Mouse (Mus musculus) layer of hippocampus, postnatal 10 days (tissue): ENCODE measurements around the gene Hist1h3b. TPM values are rescaled to one million over a fixed set of nuclear protein-coding genes. Genes with fewer than 3 reads are reported as not detected.
"Not testable (repeated sequence)": the region's sequence is repeated elsewhere in the genome, so short reads cannot be mapped to it uniquely, and the experiment has no call there.

Experiments
- DNase-seq, 2 experiments: peaks; one replicate each; pipeline ENCODE4 v3.0.0; 2021; ENCODE audit warnings: low spot score in 2 of 2
- long read RNA-seq: library from polyadenylated mRNA; stranded (forward); transcript quantifications from one replicate; pipeline ENCODE4 v2.0.0, GENCODE M21; 2023
- total RNA-seq, 2 experiments: library from RNA; stranded (reverse); gene quantifications; 2 replicates each; pipeline ENCODE4 v1.2.3; 2021

Gene Hist1h3b
- 10 to 100 TPM; 67.7 to 73.1 TPM for total RNA-seq
- long read RNA-seq = 0 reads

DNA sequence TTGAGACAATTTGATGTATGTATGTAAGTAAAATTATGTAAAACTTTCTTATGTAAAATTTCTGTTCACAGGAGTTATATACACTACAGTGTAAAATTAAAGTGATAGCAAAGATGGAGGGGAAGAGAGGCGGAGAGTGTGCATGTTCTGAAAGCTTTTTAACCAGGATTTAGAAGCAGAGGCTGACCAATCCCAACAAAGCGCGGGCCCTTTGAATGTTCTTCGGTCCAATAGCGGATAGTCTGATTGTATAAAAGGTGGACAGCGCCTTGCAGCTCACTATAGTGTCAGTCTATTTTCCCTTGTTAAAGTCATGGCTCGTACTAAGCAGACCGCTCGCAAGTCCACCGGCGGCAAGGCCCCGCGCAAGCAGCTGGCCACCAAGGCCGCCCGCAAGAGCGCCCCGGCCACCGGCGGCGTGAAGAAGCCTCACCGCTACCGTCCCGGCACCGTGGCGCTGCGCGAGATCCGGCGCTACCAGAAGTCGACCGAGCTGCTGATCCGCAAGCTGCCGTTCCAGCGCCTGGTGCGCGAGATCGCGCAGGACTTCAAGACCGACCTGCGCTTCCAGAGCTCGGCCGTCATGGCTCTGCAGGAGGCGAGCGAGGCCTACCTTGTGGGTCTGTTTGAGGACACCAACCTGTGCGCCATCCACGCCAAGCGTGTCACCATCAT is at the start of gene Hist1h3b:
Hist1h3b (plus strand) TSS at position 201 of the 675 bp plus-strand sequence.
- DNase-seq = peak; percentile 92

DNA sequence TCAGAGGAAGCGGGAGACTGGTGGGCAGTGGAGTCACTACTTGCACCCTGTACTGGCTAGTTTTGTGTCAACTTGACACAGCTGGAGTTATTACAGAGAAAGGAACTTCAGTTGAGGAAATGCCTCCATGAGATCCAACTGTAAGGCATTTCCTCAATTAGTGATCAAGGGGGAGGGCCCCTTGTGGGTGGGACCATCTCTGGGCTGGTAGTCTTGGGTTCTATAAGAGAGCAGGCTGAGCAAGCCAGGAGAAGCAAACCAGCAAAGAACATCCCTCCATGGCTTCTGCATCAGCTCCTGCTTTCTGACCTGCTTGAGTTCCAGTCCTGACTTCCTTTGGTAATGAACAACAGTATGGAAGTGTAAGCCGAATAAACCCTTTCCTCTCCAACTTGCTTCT is 49.3 kb upstream of the Hist1h3b start:
- DNase-seq = not testable (repeated sequence)

DNA sequence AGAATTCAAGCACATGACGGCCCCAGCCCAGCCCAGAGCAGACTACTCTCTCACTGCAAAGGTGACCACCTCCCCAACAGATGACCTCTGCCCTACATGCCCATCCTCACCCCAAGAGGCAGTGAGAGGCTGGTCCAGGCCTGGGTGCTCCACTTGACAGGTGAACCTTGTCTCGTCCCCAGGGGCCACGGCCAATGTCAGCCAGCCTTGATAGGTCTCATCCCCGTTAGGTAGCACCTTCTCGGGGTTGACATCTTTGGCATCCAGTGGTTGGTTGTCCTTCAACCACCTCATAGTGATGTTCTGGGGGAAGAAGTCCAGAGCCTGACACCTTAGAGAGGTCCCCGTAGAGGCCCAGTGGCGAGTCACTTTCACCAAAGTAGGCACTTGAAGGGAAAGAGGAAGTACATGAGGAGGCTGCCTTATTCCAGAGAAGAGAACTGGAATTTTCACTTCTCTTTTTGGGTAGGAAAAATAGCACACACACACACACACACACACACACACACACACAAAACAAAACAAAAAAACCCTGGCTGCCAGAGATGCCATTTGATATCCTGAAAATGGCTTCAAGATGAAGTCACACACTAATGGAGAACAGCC is 46.2 kb upstream of the Hist1h3b start:
- peak in 1 of 2 experiments; percentile 8 for DNase-seq

DNA sequence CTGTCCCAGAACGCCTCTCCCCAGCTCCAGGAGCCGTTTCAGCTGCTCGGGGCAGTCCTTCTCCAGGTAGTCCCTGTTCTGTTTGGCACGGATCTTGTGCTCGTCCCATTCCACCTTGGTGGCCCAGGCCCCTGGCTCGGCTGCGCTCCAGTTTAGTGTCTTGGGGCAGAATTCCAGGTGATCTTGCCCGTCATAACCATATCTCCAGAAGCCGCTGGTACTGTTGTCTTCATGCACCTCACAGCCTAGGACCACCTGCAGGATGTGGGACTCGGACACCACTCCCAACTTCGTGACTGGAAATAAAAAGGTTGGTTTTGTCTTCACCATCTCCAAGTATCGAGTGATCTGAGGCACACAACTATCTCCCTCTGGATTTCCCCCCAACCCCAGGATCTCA is 45.3 kb upstream of the Hist1h3b start:
- peak in 1 of 2 experiments; percentile 6 for DNase-seq

DNA sequence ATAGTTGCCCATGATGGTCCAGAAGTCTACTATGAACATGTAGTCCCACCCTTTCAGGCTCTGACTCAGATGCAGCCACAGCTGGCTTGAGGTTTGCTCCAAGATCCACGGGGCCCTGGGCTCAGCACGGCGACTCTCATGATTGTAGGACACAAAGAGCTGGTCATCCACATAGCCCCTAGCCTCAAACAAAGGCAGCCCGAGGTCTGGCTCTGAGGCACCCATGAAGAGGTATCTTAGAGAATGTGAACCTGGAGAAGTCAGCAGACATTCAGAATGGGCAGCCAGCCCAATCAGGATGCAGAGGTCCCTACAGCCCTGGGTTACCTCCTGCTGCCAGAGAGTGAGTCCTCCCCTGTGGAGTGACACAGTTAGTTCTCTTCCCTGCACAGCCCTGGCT is 44.0 kb upstream of the Hist1h3b start:
- DNase-seq = peak in 1 of 2 experiments; percentile 7

DNA sequence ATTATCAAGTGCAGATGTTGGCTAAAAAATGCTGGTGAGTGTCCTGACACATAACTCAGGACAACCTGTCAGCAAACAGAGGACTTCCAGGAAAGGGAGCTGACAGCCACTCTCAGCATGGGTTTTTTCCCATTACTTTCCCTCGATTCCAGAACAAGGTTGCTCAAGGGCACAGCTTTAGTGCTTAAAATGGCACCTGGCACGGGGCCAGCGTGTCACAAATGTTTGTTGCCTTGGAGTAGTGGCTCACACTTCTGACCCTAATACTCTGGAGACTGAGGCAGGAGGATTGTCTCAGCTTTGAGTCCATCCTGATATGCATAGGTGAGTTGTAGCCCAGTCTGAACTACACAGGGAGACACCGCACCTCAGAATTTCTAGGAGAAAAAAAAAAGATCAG is 43.4 kb upstream of the Hist1h3b start:
- DNase-seq = peak in 1 of 2 experiments; percentile 4

DNA sequence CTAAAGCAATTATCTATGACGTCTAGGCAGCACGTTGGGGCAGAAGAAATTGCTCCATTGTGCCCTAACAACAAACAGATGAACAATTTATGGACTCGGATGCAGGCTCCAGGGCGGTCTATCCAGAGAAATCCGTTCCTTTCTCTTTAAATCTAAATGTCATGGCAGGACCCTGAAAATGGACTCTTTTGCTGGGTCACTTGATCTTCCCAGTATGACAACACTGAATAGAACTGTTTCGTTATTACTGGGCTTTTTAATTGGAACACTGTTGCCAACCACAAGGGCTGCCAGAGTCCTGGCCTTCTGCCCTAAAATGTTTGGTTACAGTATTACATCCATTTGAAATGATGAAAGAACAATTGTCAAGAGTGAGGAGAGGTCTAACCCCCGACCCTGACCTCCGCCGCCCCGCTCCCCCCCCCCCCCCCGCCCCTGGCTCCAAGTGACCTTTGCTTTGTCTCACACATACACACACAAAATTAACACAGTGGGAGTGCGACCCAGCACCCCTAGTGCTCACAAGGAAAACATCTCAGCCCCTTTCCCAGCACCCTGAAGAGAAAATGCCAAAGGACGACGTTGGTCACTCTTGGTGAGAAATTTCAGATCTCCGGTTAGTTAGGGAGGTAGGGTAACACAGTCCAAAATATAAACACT is 42.2 kb upstream of the Hist1h3b start:
- no peak for DNase-seq

DNA sequence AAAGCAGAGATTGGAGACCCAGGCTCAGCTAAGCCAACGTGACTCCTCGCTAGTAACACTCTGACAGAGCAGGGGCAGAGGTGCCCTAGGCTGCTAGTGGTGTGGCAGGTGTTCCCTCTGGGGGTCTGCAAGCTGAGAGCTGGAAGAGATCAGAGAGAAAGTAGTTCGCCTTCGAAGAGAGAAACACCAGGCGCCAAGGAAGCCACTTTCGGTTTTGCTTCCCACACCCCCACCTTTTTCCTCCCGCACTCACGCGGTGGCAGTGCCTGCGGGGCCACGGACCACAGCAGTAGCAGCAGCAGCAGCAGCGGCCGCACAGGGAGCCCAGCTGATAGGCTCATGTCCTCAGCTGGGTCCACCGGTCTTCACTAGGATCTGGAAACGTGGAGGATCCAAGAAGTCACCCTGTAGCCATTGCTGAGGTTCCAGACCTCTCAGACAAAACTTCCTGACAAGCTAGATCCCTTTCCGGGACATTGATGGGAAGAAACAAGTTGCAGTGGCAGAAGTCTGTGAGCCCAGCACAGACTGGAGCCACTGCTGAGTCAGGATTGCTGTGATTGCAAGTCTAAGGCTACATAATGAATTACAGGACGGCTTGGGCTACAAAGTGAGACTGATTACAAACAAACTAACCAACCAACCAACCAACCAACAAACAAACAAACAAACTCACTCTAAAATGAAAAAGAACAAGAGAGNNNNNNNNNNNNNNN is 41.5 kb upstream of the Hist1h3b start, which contains the start of gene Hfe:
Hfe (minus strand) TSS at position 481 of the 716 bp plus-strand sequence.
- DNase-seq = peak in 1 of 2 experiments; percentile 45

DNA sequence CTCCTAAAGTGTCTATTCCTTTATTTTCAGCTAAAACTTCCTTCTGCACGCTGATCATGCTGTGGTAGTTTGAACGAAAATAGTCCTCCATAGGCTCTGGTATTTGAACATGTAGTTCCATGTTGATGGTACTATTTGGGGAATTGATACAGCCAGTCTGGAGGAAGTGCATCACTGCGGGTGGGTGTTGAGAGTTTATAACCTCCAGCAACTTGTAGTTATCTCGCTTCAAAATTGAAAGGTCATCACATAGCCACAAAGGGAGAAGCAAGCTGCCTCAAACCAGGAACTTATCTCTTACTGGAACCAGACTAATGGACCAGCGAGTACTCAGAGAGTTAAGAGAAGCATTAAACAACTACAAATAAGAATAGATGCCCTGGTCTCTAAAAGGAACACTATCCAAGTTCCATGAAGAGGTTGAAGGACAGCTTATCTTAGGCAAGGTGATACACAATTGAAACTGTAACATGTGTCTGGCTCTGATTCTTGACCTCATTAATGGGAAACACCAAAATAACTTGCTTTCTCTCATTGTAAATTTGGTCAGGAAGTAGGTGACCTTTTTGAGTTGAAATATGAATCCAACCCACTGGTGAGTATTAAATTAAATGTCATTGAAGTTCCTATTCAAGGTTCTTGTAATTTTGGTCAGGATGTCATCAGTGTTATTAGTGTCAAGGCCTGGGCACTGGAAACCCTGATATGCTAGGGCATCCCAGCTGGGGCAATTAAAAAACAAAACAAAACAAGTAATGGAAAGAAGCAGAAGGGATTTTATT is 35.6 kb upstream of the Hist1h3b start:
- no peak for DNase-seq

DNA sequence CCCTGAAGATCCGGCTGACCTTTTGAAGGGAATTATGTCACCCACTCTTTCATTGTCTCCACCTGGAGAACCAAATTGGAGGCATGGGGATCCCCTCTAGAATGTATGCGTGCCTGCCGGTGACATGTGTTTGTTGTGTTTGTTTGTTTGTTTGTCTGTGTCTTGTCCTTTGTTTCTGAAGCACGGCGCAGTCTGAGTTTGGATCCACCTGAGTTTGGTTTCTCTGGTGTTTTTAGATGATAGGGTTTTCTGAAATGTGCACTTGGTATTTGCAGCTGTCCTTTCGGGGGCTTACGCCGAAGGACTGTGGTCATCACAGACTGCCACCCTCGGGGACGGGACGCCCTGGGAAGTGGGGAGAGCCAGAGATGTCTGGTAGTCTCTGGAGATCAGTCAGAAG is 34.9 kb upstream of the Hist1h3b start:
- DNase-seq = peak in 1 of 2 experiments; percentile 6

DNA sequence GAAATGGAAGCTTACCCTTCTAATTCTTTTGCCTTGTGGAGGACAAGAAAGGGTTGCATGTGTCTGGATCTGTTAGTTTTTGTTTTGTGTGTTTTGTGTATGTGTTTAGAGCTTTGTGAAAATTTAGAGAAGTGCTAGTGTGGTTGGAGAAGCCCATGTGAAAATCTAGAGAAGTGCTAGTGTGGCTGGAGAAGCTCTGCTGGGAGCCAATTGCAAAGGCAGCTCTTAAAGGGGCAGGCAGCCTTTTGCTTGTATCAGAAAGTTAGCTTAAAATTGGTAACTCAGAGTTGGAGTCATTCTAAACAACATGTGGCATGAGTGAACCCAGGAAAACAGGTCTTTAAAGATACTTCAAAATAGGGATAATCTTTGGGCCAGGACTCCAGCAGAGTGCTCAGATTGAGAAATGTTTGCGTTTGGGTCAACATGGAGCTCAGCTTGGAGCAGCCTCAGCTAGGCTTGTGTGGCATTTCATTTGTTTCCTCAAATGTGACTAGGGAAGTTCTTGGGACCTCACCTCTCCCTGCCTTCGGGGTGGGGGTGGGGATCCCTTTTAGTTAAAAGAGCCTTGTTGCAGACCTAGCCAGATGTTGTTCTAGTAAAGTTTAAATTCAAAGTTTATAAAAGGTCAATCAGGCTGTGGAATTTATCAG is 34.3 kb upstream of the Hist1h3b start:
- peak in 1 of 2 experiments; percentile 4 for DNase-seq

DNA sequence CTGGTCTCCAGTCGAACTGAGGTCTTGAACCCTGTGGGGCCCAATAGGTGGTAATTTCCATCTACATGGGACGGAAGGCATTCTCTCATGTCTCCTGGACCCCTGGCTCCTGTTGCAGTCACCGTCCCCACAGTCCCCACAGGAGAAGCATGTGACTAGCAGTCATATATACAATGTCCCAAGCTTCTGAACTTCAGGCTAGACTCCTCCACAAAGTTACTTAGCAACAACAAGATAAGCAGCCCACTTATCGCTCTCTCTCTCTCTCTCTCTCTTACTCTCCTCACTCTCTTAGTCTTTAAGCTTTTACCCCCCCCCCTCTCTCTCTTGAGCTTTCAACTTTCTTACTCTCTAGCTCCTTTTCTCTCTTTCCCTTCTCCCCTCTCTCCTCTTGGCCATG is 27.8 kb upstream of the Hist1h3b start:
- peak in 1 of 2 experiments; percentile 4 for DNase-seq

DNA sequence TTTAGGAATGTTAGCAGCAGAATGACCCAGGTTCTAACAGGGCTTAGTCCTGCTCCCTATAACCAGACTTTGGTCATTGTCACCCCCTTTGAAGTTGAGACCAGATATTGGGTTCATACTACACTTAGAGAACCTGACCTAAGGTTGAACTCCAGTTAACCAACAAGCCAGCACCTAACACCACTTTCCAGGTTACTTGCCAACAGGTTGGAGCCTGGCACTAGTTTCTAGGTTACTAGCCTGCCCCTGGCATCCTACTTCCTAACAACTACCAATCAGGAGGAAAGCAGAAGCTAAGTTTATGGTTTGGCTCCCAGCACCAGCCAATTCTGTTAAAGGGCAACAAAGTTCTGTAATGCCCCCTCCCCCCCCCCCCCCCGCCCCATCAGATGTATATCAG is 26.9 kb upstream of the Hist1h3b start:
- DNase-seq = peak in 1 of 2 experiments; percentile 6

DNA sequence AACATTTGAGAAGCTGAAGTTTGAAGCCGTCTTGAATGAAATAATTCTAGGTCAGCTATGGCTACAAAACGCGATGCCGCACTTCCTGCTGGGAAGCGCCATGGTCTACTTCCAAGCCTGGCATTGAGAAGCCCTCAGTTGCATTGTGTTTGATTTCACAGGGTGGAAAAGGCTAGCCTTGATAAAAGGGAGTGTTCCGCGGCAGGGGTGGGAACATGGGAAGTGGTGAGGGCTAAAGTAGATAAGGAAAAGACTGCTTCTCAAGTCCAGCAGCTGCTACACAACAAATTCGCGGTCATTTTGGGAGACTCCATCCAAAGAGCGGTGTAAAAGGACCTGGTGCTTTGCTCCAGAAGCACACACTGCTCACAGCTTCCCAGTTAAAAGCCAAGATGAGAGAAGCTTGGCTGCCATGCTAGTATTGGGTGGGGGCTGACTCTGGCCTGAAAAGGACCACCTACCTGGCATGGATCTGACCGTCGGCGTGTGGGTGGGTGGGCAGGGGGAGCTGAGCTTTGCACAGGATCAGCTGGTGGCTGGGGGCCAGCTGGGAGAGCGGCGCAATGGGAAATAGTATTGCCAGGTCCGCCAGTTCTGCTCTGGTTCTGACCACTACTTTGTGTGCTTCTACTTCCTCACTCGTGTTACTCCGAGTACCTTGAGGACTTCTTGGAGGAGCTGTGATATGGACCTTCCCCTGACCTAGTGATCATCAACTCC is 23.4 kb upstream of the Hist1h3b start:
- DNase-seq = peak in 1 of 2 experiments; percentile 4

DNA sequence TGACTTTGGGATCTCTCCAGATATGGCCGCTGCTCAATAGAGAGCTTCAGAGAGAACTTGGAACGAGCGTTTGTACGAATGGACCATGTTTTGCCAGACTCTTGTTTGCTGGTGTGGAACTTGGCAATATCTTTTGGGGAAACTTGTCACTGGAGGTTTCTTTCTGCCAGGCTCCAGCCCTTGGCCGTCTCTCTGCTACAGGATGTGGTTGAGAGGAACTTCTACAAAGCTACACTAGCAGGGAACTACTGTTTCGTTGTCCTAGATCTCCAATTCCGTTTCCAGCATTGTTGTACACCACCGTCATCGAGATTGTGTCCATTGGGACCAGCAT is 22.9 kb upstream of the Hist1h3b start:
- DNase-seq = peak in 1 of 2 experiments; percentile 12

DNA sequence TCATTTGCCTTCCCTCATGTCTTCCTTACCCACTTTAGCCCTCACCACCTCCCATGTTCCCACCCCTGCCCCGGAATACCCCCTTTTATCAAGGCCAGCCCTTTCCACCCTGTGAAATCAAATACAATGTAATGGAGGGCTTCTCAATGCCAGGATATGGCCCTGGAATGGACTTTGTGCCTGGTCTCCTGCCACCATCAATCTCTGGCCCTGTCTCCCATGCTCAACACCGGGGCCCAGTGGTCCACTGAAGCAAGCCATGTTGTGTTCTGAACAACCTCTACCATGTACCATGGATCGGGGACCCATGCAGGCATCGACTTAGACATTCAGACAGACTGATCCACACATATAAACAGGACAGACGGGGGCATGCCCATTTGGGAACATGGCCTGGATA is 22.4 kb upstream of the Hist1h3b start:
- no peak for DNase-seq

DNA sequence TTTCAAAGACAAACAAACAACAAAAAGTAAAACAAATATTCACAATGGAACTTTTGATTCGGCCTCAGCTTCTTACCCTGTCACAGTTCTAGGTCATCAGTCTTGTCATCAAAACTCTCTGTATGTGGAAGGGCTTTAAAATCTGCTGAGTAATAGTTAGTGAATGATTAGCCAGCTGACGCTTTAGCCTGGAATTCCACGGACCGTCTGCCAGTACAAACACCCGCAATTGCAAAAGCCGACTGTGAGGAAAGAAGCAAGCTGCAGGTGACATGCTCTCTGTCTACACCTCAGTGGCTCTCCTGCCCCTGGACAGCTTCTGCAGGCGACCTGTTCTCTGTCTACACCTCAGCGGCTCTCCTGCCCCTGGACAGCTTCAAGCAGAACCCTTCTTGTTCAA is 21.6 kb upstream of the Hist1h3b start:
- DNase-seq = no peak

DNA sequence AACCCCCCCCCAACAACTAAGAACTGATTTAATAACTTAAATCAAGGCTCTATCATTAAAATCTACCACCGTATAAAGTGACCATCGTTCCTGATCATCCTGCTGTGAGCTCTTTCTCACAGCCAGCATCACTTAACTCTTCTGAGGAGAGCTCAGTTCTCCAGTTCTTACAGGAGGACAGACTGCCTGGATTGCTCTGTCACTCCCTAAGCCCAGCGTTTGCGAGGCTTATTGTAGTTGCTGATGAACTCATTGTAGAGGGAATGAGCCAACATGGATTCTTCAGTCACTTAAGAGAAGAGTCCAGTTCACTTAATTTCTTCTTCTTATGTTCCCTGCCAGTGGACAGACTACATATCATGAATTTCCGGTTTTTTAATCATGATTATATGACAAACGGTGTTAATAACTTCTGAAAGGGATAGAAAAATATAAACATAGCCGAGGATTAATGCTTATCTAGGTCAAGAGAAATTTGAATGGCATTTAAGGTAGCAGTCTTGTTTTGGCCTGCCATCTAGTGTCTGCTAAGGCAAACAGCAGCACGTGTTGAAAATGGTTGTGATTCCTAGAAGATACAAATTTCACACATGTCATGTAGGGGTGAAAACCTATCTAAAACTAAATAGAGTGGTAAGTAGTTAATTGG is 19.8 kb upstream of the Hist1h3b start:
- no peak for DNase-seq

DNA sequence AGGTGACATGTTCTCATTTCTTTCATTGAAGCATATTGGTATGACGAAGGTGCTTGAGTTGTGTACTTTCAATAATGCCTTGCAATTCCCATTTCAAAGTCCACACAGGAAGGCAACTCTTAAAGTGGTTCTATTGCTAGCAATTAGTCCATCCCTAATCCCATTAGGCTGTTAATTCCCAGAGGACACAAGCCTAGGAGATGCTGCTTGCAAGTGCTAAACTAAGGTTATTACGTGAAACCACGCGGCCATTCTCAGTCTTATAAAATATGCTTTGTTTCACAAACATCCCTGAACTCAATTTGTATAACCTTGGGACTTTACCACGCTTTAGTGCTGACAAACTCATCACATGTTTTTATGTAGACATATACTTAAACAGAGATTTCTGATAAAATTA is 15.0 kb upstream of the Hist1h3b start:
- no peak for DNase-seq
